Mouse (Mus musculus): Measurements from ENCODE around the gene Syn3.

- no peak for TF ChIP-seq CTCF (IDR thresholded peaks at IDR 0.05; ENCODE audit: low read depth)
- no peak for TF ChIP-seq EP300 (optimal IDR thresholded peaks at IDR 0.05)
These were observed 122.1 kb downstream of the Syn3 start for GRCm38 (mm10) chr10:86376392-86377185.
